8 mouse cellular contexts compared by ENCODE assay signal in genomic region chr5:115534856-115535255, GRCm38 (mm10). TPM values are rescaled to one million over a fixed set of nuclear protein-coding genes. Genes with fewer than 3 reads are reported as not detected.
DNase-seq lines count a peak whose midpoint lies in the region; ATAC-seq and TF ChIP-seq lines count a peak whose summit lies in the region.

No protein-coding gene starts in this region.

- no peak for ATAC-seq in embryonic facial prominence, embryonic 13.5 days (ENCODE audit: insufficient number of reproducible peaks, insufficient read depth, low FRiP score, low TSS enrichment, low read depth)
- ATAC-seq in midbrain, embryonic 11.5 days (ENCODE audit: low FRiP score) = no peak

- H3K79me2 ChIP-seq in liver, adult 2 months (ENCODE audit: control insufficient read depth, insufficient read depth, low read length) = peaks cover 10% of the 10 kb centered on the region; the same call in 1 of the 2 replicates

- no peak overlapping the region for H3K9ac ChIP-seq in liver, adult 2 months (ENCODE audit: low read depth, low read length)
- H3K9ac ChIP-seq in embryonic facial prominence, embryonic 13.5 days = no peak overlapping the region; the same call in 1 of the 2 replicates
- H3K9ac ChIP-seq in midbrain, embryonic 11.5 days (ENCODE audit: low read length) = no peak overlapping the region

- WGBS in liver, adult 2 months = 23% methylated on average over 8 of the region's 8 CpGs
- 16% methylated on average over 8 of the region's 8 CpGs for WGBS in embryonic facial prominence, embryonic 13.5 days
- 30% methylated on average over 8 of the region's 8 CpGs for WGBS in limb, embryonic 10.5 days
- 63% methylated on average over 8 of the region's 8 CpGs for WGBS in midbrain, embryonic 11.5 days

- H3K4me2 ChIP-seq in embryonic facial prominence, embryonic 13.5 days = peak overlapping the region; percentile 33; the same call in 1 of the 2 replicates
- no peak overlapping the region for H3K4me2 ChIP-seq in midbrain, embryonic 11.5 days

- no peaks in the 10 kb centered on the region for H3K9me3 ChIP-seq in embryonic facial prominence, embryonic 13.5 days
- no peaks in the 10 kb centered on the region for H3K9me3 ChIP-seq in limb, embryonic 10.5 days (replicated peaks)
- no peaks in the 10 kb centered on the region for H3K9me3 ChIP-seq in midbrain, embryonic 11.5 days (ENCODE audit: control insufficient read depth, low read length)

- H3K27ac ChIP-seq in liver, adult 2 months (replicated peaks; ENCODE audit: insufficient read depth, low read depth, low read length) = peak overlapping the region; percentile 29
- H3K27ac ChIP-seq in embryonic facial prominence, embryonic 13.5 days = peak overlapping the region; percentile 57
- H3K27ac ChIP-seq in limb, embryonic 10.5 days = peak overlapping the region; percentile 72
- H3K27ac ChIP-seq in midbrain, embryonic 11.5 days (ENCODE audit: low read depth, low read length) = no peak overlapping the region

- H3K27me3 ChIP-seq in liver, adult 2 months (ENCODE audit: control insufficient read depth, insufficient read depth, low read length) = no peaks in the 10 kb centered on the region
- no peaks in the 10 kb centered on the region for H3K27me3 ChIP-seq in embryonic facial prominence, embryonic 13.5 days
- no peaks in the 10 kb centered on the region for H3K27me3 ChIP-seq in limb, embryonic 10.5 days (ENCODE audit: low read depth, poor library complexity, severe bottlenecking)
- H3K27me3 ChIP-seq in midbrain, embryonic 11.5 days (ENCODE audit: control insufficient read depth, insufficient read depth, low read length) = no peaks in the 10 kb centered on the region

- peaks cover 50% of the 10 kb centered on the region for H3K4me1 ChIP-seq in liver, adult 2 months (ENCODE audit: control insufficient read depth, insufficient read depth, low read length)
- peaks cover 80% of the 10 kb centered on the region for H3K4me1 ChIP-seq in embryonic facial prominence, embryonic 13.5 days
- H3K4me1 ChIP-seq in limb, embryonic 10.5 days = peaks cover 75% of the 10 kb centered on the region
- peaks cover 7% of the 10 kb centered on the region for H3K4me1 ChIP-seq in midbrain, embryonic 11.5 days (ENCODE audit: control insufficient read depth, insufficient read depth, low read length)

- TF ChIP-seq POLR2A in liver, adult 2 months (IDR thresholded peaks at IDR 0.05; ENCODE audit: extremely low read depth, insufficient read depth, low read length) = no peak

- no peak overlapping the region for H3K4me3 ChIP-seq in liver, adult 2 months (ENCODE audit: insufficient read depth, low read depth, low read length)
- H3K4me3 ChIP-seq in embryonic facial prominence, embryonic 13.5 days = no peak overlapping the region
- peak overlapping the region; percentile 32 for H3K4me3 ChIP-seq in limb, embryonic 10.5 days
- H3K4me3 ChIP-seq in midbrain, embryonic 11.5 days (ENCODE audit: low read depth, low read length) = no peak overlapping the region

- no peaks in the 10 kb centered on the region for H3K36me3 ChIP-seq in liver, adult 2 months (ENCODE audit: control insufficient read depth, insufficient read depth, low read length)
- H3K36me3 ChIP-seq in embryonic facial prominence, embryonic 13.5 days = no peaks in the 10 kb centered on the region
- 0 out of 2 replicates have a peak, but pooled peaks cover 5% of the 10 kb centered on the region for H3K36me3 ChIP-seq in limb, embryonic 10.5 days
- H3K36me3 ChIP-seq in midbrain, embryonic 11.5 days (ENCODE audit: control insufficient read depth, insufficient read depth, low read length) = no peaks in the 10 kb centered on the region

- TF ChIP-seq CTCF in liver, adult 2 months (IDR thresholded peaks at IDR 0.05; ENCODE audit: low read depth, low read length) = no peak

- no peak for DNase-seq in liver, adult 2 months (ENCODE audit: extremely low read depth, low read depth, low spot score)
- DNase-seq in liver = no peak
- DNase-seq in limb, embryonic 10.5 days (ENCODE audit: low spot score) = no peak
- DNase-seq in natural killer cell, adult 2 months (ENCODE audit: low spot score in 2 of 2) = peak; percentile 56 to 64
- DNase-seq in cerebellum, adult 11-12 months = no peak
- DNase-seq in layer of hippocampus, adult 8-10 months (ENCODE audit: low spot score in 2 of 2) = no peak
- no peak for DNase-seq in midbrain, embryonic 11.5 days (ENCODE audit: low spot score, missing footprints)

RNA-seq across cellular contexts. Expression of gene Rplp0, which starts 24.4 kb away (rescaled TPM):
- total RNA-seq in liver, adult 2 months (2014; rRNA removed) = 709 and 835 TPM in 2 replicates
- polyA plus RNA-seq in liver, adult 2 months (2012; rRNA removed) = 607 and 623 TPM in 2 replicates
- 1,563 and 1,729 TPM in 2 replicates for polyA plus RNA-seq in embryonic facial prominence, embryonic 13.5 days (2015; fragmentation: Nextera tagmentation; extraction: Ambion mirVana)
- polyA plus RNA-seq in limb, embryonic 10.5 days (2016; fragmentation: Nextera tagmentation; extraction: Ambion mirVana) = 1,442 and 1,757 TPM in 2 replicates
- 100 to 1,000 TPM; 188 to 289 (median 230) TPM for total RNA-seq in layer of hippocampus, adult 8-10 months (2022)
- 1,161 and 1,182 TPM in 2 replicates for polyA plus RNA-seq in midbrain, embryonic 11.5 days (2014; fragmentation: Nextera tagmentation; extraction: Ambion mirVana)

RNA-seq across cellular contexts. Expression of gene Pxn, which starts 28.4 kb away (rescaled TPM):
- 10.5 and 15.2 TPM in 2 replicates for total RNA-seq in liver, adult 2 months (2014; rRNA removed)
- 33.6 and 40.2 TPM in 2 replicates for polyA plus RNA-seq in liver, adult 2 months (2012; rRNA removed)
- 39.6 and 44.2 TPM in 2 replicates for polyA plus RNA-seq in embryonic facial prominence, embryonic 13.5 days (2015; fragmentation: Nextera tagmentation; extraction: Ambion mirVana)
- 36.8 and 45.3 TPM in 2 replicates for polyA plus RNA-seq in limb, embryonic 10.5 days (2016; fragmentation: Nextera tagmentation; extraction: Ambion mirVana)
- 10 to 100 TPM; 38.1 to 45.8 (median 40.2) TPM for total RNA-seq in layer of hippocampus, adult 8-10 months (2022)
- 7.3 and 7.7 TPM in 2 replicates for polyA plus RNA-seq in midbrain, embryonic 11.5 days (2014; fragmentation: Nextera tagmentation; extraction: Ambion mirVana)

RNA-seq across cellular contexts. Expression of gene Gcn1l1, which starts 30.2 kb away (rescaled TPM):
- total RNA-seq in liver, adult 2 months (2014; rRNA removed) = 14.8 and 18.3 TPM in 2 replicates
- polyA plus RNA-seq in liver, adult 2 months (2012; rRNA removed) = 23.2 and 28.8 TPM in 2 replicates
- polyA plus RNA-seq in embryonic facial prominence, embryonic 13.5 days (2015; fragmentation: Nextera tagmentation; extraction: Ambion mirVana) = 45.8 and 47.9 TPM in 2 replicates
- 63.3 and 63.8 TPM in 2 replicates for polyA plus RNA-seq in limb, embryonic 10.5 days (2016; fragmentation: Nextera tagmentation; extraction: Ambion mirVana)
- total RNA-seq in layer of hippocampus, adult 8-10 months (2022) = 10 to 100 TPM; 72.7 to 85.7 (median 77.4) TPM
- polyA plus RNA-seq in midbrain, embryonic 11.5 days (2014; fragmentation: Nextera tagmentation; extraction: Ambion mirVana) = 27.6 and 32.2 TPM in 2 replicates

RNA-seq across cellular contexts. Expression of gene Sirt4, which starts 50.3 kb away (rescaled TPM):
- total RNA-seq in liver, adult 2 months (2014; rRNA removed) = 11.5 and 15.0 TPM in 2 replicates
- 26.1 and 26.6 TPM in 2 replicates for polyA plus RNA-seq in liver, adult 2 months (2012; rRNA removed)
- polyA plus RNA-seq in embryonic facial prominence, embryonic 13.5 days (2015; fragmentation: Nextera tagmentation; extraction: Ambion mirVana) = 24.8 and 28.1 TPM in 2 replicates
- polyA plus RNA-seq in limb, embryonic 10.5 days (2016; fragmentation: Nextera tagmentation; extraction: Ambion mirVana) = 16.0 and 18.5 TPM in 2 replicates
- total RNA-seq in layer of hippocampus, adult 8-10 months (2022) = 10 to 100 TPM; 34.0 to 58.6 (median 41.9) TPM
- 16.2 and 18.9 TPM in 2 replicates for polyA plus RNA-seq in midbrain, embryonic 11.5 days (2014; fragmentation: Nextera tagmentation; extraction: Ambion mirVana)

Comparison
In these comparisons a context has a peak if more than half of its experiments do, and no peak if none do; other contexts are left out.
1. DNase-seq: peak in natural killer cell, adult 2 months (2 of 2); none in liver, adult 2 months (single experiment), liver (single experiment), limb, embryonic 10.5 days (single experiment), cerebellum, adult 11-12 months (single experiment), layer of hippocampus, adult 8-10 months (0 of 2) and midbrain, embryonic 11.5 days (single experiment).